Mouse (Mus musculus) brain, adult 2 months (tissue): Measurements from ENCODE around the gene Pitpnm2.

Experiments
- DNase-seq: peaks from one replicate; pipeline ENCODE4 v3.0.0; 2011; ENCODE audit warnings: low read depth, low spot score

Gene Pitpnm2

GRCm38 (mm10) chr5:124202071-124202470 lies 47.5 kb downstream of the Pitpnm2 start:
- DNase-seq = no peak

GRCm38 (mm10) chr5:124201564-124201963 lies 48.0 kb downstream of the Pitpnm2 start:
- DNase-seq = no peak

- DNase-seq = no peak
Measured at GRCm38 (mm10) chr5:124200844-124201243, 48.7 kb downstream of the Pitpnm2 start.

- no peak for DNase-seq
Measured at GRCm38 (mm10) chr5:124199168-124199567, 50.4 kb downstream of the Pitpnm2 start.

- no peak for DNase-seq
Measured at GRCm38 (mm10) chr5:124198473-124198872, 51.1 kb downstream of the Pitpnm2 start.

DNA sequence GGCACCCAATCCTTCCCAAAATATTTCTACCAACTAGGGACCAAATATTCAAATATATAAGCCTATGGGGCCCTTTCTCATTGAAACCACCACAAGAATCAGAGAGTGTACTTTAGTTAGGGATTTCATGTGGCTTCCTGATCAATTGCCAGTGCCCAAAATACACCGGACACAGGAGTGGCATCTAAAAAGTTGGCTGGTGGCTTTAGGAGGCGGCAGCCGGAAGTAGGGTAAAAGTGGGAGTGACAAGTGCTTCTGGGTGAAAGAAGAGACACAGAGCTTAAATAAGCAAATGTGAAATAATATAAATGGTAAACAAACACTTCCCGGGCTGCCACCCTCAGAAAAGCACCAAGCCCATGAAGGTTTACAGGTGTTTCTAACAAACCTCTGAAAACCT lies 53.5 kb downstream of the Pitpnm2 start:
- no peak for DNase-seq

GRCm38 (mm10) chr5:124194386-124195084 lies 55.0 kb downstream of the Pitpnm2 start:
- no peak for DNase-seq

GRCm38 (mm10) chr5:124193286-124194112 lies 56.1 kb downstream of the Pitpnm2 start:
- DNase-seq = no peak

DNA sequence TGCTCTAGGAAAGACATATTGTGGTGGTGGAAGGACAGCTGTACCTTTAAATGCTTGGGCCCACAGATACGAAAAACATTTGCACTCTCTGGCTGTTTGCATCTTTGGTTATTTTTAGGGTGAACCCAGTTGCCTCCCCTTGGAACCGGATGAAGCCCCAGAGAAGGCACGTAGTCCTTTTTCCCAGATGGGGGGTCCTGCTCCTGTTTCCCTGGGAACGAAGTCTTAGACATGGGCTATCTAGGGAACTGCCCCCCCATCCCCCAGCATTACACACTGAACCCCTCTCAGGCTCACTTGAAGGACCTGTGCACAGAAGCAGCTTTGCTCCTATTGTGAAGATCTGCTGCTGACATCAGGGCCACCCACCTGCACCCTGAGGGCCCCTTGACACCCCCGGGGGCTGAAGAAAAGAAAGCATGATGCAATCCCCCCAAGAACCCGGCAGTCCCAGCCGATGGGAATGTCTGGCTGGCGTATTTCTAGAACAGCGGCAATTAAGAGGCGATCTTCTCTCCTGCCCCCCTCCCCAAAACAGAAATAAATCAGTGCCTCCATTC lies 56.8 kb downstream of the Pitpnm2 start:
- DNase-seq = no peak

- no peak for DNase-seq
Measured at GRCm38 (mm10) chr5:124192251-124192710, 57.3 kb downstream of the Pitpnm2 start.

DNA sequence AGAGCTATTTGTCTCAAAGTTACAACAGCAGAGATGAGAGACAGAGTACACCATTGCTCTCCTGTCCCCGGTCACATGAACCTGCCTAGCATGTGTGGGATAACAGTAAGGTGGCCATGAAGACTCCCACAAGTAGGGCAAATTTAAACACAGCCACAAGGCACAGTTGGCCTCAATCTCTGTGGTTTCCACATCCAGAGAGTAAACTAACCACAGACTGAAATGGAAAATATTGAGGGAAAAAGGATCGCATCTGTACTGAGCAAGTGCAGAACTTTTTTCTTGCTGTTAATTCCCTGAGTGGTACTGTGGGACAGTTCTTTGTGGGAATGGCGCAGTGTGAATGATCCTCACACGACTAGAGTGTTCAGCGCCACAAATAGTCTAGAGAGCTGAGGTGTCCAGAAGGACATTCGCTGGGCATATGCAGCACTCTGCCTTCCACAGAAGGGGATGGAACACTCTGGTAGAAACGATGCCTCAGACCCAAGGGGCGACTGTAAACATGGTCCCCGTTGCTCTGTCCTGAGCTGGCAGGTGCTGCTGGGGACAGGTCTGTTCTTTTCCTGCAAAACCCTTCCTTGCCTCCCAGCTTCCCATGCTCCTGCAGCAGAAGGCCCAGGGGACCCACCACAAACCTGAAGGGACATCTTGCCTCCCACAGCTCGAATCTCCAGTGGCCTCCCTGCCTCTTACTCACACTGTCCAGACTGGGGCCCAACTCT lies 59.3 kb downstream of the Pitpnm2 start:
- DNase-seq = no peak

DNA sequence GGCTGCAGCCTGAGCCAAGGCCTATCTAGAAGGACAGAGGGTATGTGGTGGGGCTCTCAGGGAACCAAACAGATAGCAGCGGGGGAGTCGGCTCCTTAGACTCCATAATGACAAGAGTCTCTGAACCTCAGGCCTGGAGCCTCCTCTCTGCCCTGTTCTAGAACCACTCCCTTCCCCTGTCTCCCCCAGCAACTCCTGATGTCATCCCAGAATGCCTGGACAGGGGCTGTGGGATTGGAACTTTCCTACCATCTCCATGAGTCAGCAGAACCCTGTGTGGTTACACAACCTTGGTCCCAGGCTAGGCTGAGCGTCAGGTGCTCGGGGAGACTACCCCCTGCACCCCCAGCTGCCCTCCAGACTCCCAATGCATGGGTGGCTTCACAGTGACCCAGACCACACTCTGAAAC lies 60.0 kb downstream of the Pitpnm2 start:
- DNase-seq = peak; percentile 52

- DNase-seq = peak; percentile 88
Measured at GRCm38 (mm10) chr5:124187508-124188311, 61.9 kb downstream of the Pitpnm2 start.

GRCm38 (mm10) chr5:124186981-124187507 lies 62.5 kb downstream of the Pitpnm2 start:
- DNase-seq = peak; percentile 94

- DNase-seq = peak; percentile 89
Measured at GRCm38 (mm10) chr5:124186465-124186854, 63.1 kb downstream of the Pitpnm2 start.

- peak; percentile 49 for DNase-seq
Measured at GRCm38 (mm10) chr5:124185706-124186464, 63.7 kb downstream of the Pitpnm2 start.

DNA sequence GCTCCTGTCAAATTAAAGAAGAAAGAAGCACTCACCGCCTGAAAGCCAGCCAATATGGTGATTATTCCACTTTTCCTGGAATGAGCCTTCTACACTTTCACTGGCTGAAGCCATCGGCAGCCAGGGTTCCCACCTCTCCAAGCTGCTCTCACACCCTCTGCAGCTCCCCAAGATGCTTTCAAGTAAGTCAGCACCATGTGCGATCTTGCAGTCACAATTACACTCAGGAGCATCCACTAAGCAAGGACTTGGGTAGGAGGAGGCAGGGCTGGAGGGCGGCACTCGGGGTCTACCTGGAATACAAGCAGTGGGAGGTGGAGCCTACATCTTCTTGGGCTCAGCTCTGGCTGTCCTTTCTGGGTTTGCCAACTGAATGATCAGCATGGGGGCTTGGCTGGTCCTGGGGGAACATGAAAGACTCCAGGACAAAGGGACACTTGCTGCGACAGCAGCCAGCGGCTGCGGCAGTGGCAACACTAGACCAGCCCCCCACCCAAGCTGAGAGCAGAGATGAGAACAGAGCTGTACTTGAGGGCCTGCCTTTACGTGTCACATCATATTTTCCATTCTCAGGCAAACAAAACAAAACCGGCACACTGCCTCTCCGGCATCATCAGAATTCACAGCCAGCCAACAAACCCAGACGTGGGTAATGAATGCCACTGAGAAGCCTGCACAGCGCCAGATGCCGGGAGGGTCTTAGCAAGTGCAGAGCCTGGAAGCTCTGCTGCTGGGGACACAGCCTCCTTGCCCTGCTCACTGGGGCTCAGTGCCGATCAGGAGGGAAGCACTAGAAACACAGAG lies 64.5 kb downstream of the Pitpnm2 start:
- DNase-seq = peak; percentile 77

DNA sequence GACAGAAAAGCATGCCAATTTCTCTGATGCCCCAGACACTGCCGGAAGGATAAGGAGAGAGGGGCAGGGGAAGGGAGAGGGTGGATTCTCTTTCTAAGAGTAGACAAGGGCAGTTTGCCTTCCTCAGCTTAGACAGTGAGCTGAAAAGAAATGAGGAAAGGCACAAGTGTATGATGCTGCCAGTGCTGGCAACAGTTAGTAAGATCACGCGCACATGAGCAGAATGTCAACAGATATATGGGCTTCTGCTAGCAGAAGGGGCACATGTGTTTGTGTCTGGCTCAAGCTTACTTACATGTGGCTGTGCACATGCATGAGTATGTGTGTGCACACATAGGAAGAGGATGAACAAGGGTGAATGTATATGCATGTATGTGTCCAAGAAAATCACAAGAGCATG lies 65.4 kb downstream of the Pitpnm2 start:
- no peak for DNase-seq

GRCm38 (mm10) chr5:124182642-124183041 lies 66.9 kb downstream of the Pitpnm2 start:
- no peak for DNase-seq
